Mouse (Mus musculus): Measurements from ENCODE around the gene Tsga10ip.
"Not testable (repeated sequence)": the region's sequence is repeated elsewhere in the genome, so short reads cannot be mapped to it uniquely, and the experiment has no call there.

Gene Tsga10ip

GRCm38 (mm10) chr19:5390416-5390815 lies 11.9 kb downstream of the Tsga10ip start:
- no peak for DNase-seq (ENCODE audit: low read depth, low spot score)

GRCm38 (mm10) chr19:5389647-5390046 lies 12.7 kb downstream of the Tsga10ip start:
- DNase-seq (ENCODE audit: low read depth, low spot score), result peak; percentile 46

- DNase-seq (ENCODE audit: low read depth, low spot score), result peak; percentile 98
These were observed 13.6 kb downstream of the Tsga10ip start, which contains the start of gene Sart1 for GRCm38 (mm10) chr19:5388588-5389242. TSS of gene Sart1 (minus strand) at chr19:5388703.

GRCm38 (mm10) chr19:5388011-5388441 lies 14.3 kb downstream of the Tsga10ip start:
- DNase-seq (ENCODE audit: low read depth, low spot score), result peak; percentile 55

- no peak for DNase-seq (ENCODE audit: low read depth, low spot score)
These were observed 17.6 kb downstream of the Tsga10ip start for GRCm38 (mm10) chr19:5384715-5385114.

GRCm38 (mm10) chr19:5383326-5383725 lies 19.0 kb downstream of the Tsga10ip start:
- no peak for DNase-seq (ENCODE audit: low read depth, low spot score)

- DNase-seq (ENCODE audit: low read depth, low spot score), result no peak
These were observed 24.9 kb downstream of the Tsga10ip start for GRCm38 (mm10) chr19:5377446-5377845.

- no peak for DNase-seq (ENCODE audit: low read depth, low spot score)
These were observed 27.6 kb downstream of the Tsga10ip start for GRCm38 (mm10) chr19:5374748-5375147.

GRCm38 (mm10) chr19:5374177-5374576 lies 28.1 kb downstream of the Tsga10ip start:
- no peak for DNase-seq (ENCODE audit: low read depth, low spot score)

- no peak for DNase-seq (ENCODE audit: low read depth, low spot score)
These were observed 29.6 kb downstream of the Tsga10ip start for GRCm38 (mm10) chr19:5372724-5373123.

- DNase-seq (ENCODE audit: low read depth, low spot score), result peak; percentile 62
These were observed 31.4 kb downstream of the Tsga10ip start for GRCm38 (mm10) chr19:5370932-5371331.

GRCm38 (mm10) chr19:5367455-5367854 lies 34.9 kb downstream of the Tsga10ip start:
- DNase-seq (ENCODE audit: low read depth, low spot score), result peak; percentile 71

- DNase-seq (ENCODE audit: low read depth, low spot score), result no peak
These were observed 35.3 kb downstream of the Tsga10ip start, which contains the start of gene Banf1 for GRCm38 (mm10) chr19:5367053-5367359. TSS of gene Banf1 (minus strand) at chr19:5367168.

GRCm38 (mm10) chr19:5366175-5367052 lies 35.9 kb downstream of the Tsga10ip start, which contains the start of gene Eif1ad:
TSS of gene Eif1ad (plus strand) at chr19:5366741.
- DNase-seq (ENCODE audit: low read depth, low spot score), result peak; percentile 99

GRCm38 (mm10) chr19:5365751-5366150 lies 36.6 kb downstream of the Tsga10ip start:
- DNase-seq (ENCODE audit: low read depth, low spot score), result no peak

GRCm38 (mm10) chr19:5364124-5364523 lies 38.2 kb downstream of the Tsga10ip start:
- DNase-seq (ENCODE audit: low read depth, low spot score), result no peak

- DNase-seq (ENCODE audit: low read depth, low spot score), result no peak
These were observed 40.1 kb downstream of the Tsga10ip start for GRCm38 (mm10) chr19:5362186-5362585.

GRCm38 (mm10) chr19:5356080-5356479 lies 46.2 kb downstream of the Tsga10ip start:
- no peak for DNase-seq (ENCODE audit: low read depth, low spot score)

GRCm38 (mm10) chr19:5353609-5354008 lies 48.7 kb downstream of the Tsga10ip start:
- no peak for DNase-seq (ENCODE audit: low read depth, low spot score)

- not testable (repeated sequence) for DNase-seq (ENCODE audit: low read depth, low spot score)
These were observed 52.8 kb downstream of the Tsga10ip start, which contains the start of gene Cst6 for GRCm38 (mm10) chr19:5349502-5349873. TSS of gene Cst6 (minus strand) at chr19:5349574.

- peak; percentile 63 for DNase-seq (ENCODE audit: low read depth, low spot score)
These were observed 53.5 kb downstream of the Tsga10ip start for GRCm38 (mm10) chr19:5348526-5349501.
